Comparison of ENCODE assay signal across 13 mouse cellular contexts in the genomic region with DNA sequence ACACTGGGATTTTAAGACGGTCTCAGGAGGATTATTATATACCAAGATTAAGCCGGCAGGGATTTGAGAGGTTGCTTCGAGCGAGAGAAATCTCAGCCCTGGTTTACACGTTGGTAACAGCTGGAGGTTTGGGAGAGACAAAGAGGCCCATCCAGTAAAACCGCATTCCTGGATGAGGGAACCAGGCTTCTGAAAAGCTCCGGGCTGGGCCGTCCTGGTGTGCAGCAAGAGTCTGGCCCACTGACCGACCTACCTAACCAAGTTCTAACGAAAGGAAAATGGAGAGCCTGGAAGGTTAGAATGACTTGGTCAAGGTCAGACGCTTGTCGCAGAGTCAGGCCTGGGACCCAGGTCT. TPM values are rescaled to one million over a fixed set of nuclear protein-coding genes. Genes with fewer than 3 reads are reported as not detected.
DNase-seq lines count a peak whose midpoint lies in the region; ATAC-seq and TF ChIP-seq lines count a peak whose summit lies in the region.
"Had no signal": no experiment of that assay in that cellular context is flagged by ENCODE, and none has a peak within 500 bp of the region (broad histone marks: within the 10 kb centered on the region; RNA-seq: fewer than 3 reads in every experiment).

No protein-coding gene starts in this region.

- peaks cover 53% of the 10 kb centered on the region for H3K4me1 ChIP-seq in heart, embryonic 10.5 days
- peaks cover 52% of the 10 kb centered on the region for H3K4me1 ChIP-seq in kidney, embryonic 16.5 days (ENCODE audit: insufficient read depth, low read length)
- peaks cover 10 to 27% of the 10 kb centered on the region in 2 experiments for H3K4me1 ChIP-seq in ES-E14 (ENCODE audit: control insufficient read depth in 2 of 2, insufficient read depth in 2 of 2, low read length in 2 of 2, poor library complexity in 1 of 2)
- H3K4me1 ChIP-seq in limb, embryonic 11.5 days (ENCODE audit: control insufficient read depth, insufficient read depth, low read length) = peaks cover 31% of the 10 kb centered on the region

- no peak overlapping the region for H3K4me3 ChIP-seq in heart, embryonic 10.5 days
- H3K4me3 ChIP-seq in kidney, embryonic 16.5 days (ENCODE audit: low read length) = 0 out of 2 replicates have a peak overlapping the region, but pooled peaks have one; percentile 1
- H3K4me3 ChIP-seq in ES-E14 (ENCODE audit: insufficient read depth in 1 of 2, low read depth in 1 of 2, low read length in 2 of 2, poor library complexity in 1 of 2, severe bottlenecking in 1 of 2) = peak overlapping the region; percentile 47 to 55
- H3K4me3 ChIP-seq in limb, embryonic 11.5 days (ENCODE audit: low read depth, low read length) = no peak overlapping the region
- no peak overlapping the region for H3K4me3 ChIP-seq in layer of hippocampus, adult 2 months
- H3K4me3 ChIP-seq: left cerebral cortex, adult 2 months; myocyte had no signal

- H3K4me2 ChIP-seq in kidney, embryonic 16.5 days (replicated peaks; ENCODE audit: low read depth, low read length) = peak overlapping the region; percentile 26
- H3K4me2 ChIP-seq in limb, embryonic 11.5 days (ENCODE audit: low read depth, severe bottlenecking) = no peak overlapping the region

- WGBS in heart, embryonic 10.5 days = 70% methylated on average over 12 of the region's 12 CpGs
- 69% methylated on average over 12 of the region's 12 CpGs for WGBS in kidney, embryonic 16.5 days
- WGBS in limb, embryonic 11.5 days = 68% methylated on average over 12 of the region's 12 CpGs

- ATAC-seq in kidney, embryonic 16.5 days (ENCODE audit: low FRiP score, low TSS enrichment) = no peak
- ATAC-seq in limb, embryonic 11.5 days (ENCODE audit: insufficient number of reproducible peaks, low FRiP score, low TSS enrichment, low read depth) = no peak

- TF ChIP-seq CTCF in layer of hippocampus, adult 2 months (conservative IDR thresholded peaks at IDR 0.05) = no peak

- H3K9me3 ChIP-seq in heart, embryonic 10.5 days = no peaks in the 10 kb centered on the region
- no peaks in the 10 kb centered on the region for H3K9me3 ChIP-seq in kidney, embryonic 16.5 days (ENCODE audit: low read length)
- H3K9me3 ChIP-seq in ES-E14 (ENCODE audit: control insufficient read depth, insufficient read depth, low read depth, low read length) = no peaks in the 10 kb centered on the region
- H3K9me3 ChIP-seq in limb, embryonic 11.5 days (ENCODE audit: control insufficient read depth, low read length) = no peaks in the 10 kb centered on the region

- in situ Hi-C loops in ES-E14 (cut with MboI; ENCODE audit: low sequenced_read_pairs in 2 of 2, unreplicated experiment in 2 of 2) = no loop called here

- peaks cover 5% of the 10 kb centered on the region for H3K36me3 ChIP-seq in heart, embryonic 10.5 days
- no peaks in the 10 kb centered on the region for H3K36me3 ChIP-seq in kidney, embryonic 16.5 days (ENCODE audit: insufficient read depth, low read length)
- H3K36me3 ChIP-seq in ES-E14 (ENCODE audit: control insufficient read depth, insufficient read depth, low read length, poor library complexity, severe bottlenecking) = no peaks in the 10 kb centered on the region; the same call in 1 of the 2 replicates
- H3K36me3 ChIP-seq in limb, embryonic 11.5 days (ENCODE audit: control insufficient read depth, insufficient read depth, low read length) = no peaks in the 10 kb centered on the region

- H3K9ac ChIP-seq in kidney, embryonic 16.5 days (replicated peaks; ENCODE audit: low read length) = peak overlapping the region; percentile 25
- H3K9ac ChIP-seq in ES-E14 (ENCODE audit: insufficient read depth, low read depth, low read length, poor library complexity, severe bottlenecking) = peak overlapping the region; percentile 27; the same call in 1 of the 2 replicates
- peak overlapping the region; percentile 27; the same call in 1 of the 2 replicates for H3K9ac ChIP-seq in limb, embryonic 11.5 days (ENCODE audit: low read length)

- peak overlapping the region; percentile 83; the same call in 1 of the 2 replicates for H3K27ac ChIP-seq in heart, embryonic 10.5 days
- H3K27ac ChIP-seq in kidney, embryonic 16.5 days (ENCODE audit: low read length) = peak overlapping the region; percentile 93
- H3K27ac ChIP-seq in ES-E14 (ENCODE audit: insufficient read depth, low read depth, low read length, poor library complexity, severe bottlenecking) = peak overlapping the region; percentile 57
- peak overlapping the region; percentile 76 for H3K27ac ChIP-seq in limb, embryonic 11.5 days (replicated peaks; ENCODE audit: low read depth, low read length)
- H3K27ac ChIP-seq in layer of hippocampus, adult 2 months = no peak overlapping the region
- H3K27ac ChIP-seq: left cerebral cortex, adult 2 months had no signal

- no peaks in the 10 kb centered on the region for H3K27me3 ChIP-seq in heart, embryonic 10.5 days (ENCODE audit: insufficient read depth, poor library complexity, severe bottlenecking)
- no peaks in the 10 kb centered on the region for H3K27me3 ChIP-seq in kidney, embryonic 16.5 days (ENCODE audit: insufficient read depth, low read length)
- H3K27me3 ChIP-seq in limb, embryonic 11.5 days (ENCODE audit: control insufficient read depth, insufficient read depth, low read length) = no peaks in the 10 kb centered on the region

- DNase-seq in heart, embryonic 10.5 days (ENCODE audit: low spot score) = no peak
- DNase-seq in heart, adult 18-20 months = no peak
- no peak for DNase-seq in kidney, adult 9 months
- no peak for DNase-seq in ES-E14 (ENCODE audit: low read depth, low spot score)
- peak; percentile 44 for DNase-seq in limb, embryonic 11.5 days (ENCODE audit: low spot score)
- DNase-seq in layer of hippocampus, adult 2 months (ENCODE audit: low spot score in 2 of 2) = no peak
- DNase-seq in cerebellum, adult 8-10 months = no peak
- DNase-seq: B cell, adult 2 months; cerebellum, adult 2 months; gastrocnemius, postnatal 10 days had no signal

TF ChIP-seq in ES-E14, 5 proteins besides CTCF, POLR2A, EP300 and RAD21:
- TF ChIP-seq CHD2 (IDR thresholded peaks at IDR 0.05; ENCODE audit: low read depth, low read length) (0 out of 2 replicates have a peak, but pooled peaks have one; percentile 15), MAFK (IDR thresholded peaks at IDR 0.05; ENCODE audit: insufficient read depth, low read depth, low read length) (no peak), ZC3H11A (IDR thresholded peaks at IDR 0.05; ENCODE audit: borderline replicate concordance, low read depth, low read length) (no peak), ZNF384 (IDR thresholded peaks at IDR 0.05; ENCODE audit: low read depth, low read length) (no peak), HCFC1 (IDR thresholded peaks at IDR 0.05; ENCODE audit: borderline replicate concordance, insufficient read depth, low read length) (no peak)

RNA-seq across cellular contexts. Expression of gene Ano6, which starts 39.5 kb away (rescaled TPM):
- polyA plus RNA-seq in heart, embryonic 10.5 days (2016; fragmentation: Nextera tagmentation; extraction: Ambion mirVana) = 40.8 and 44.4 TPM in 2 replicates
- 10 to 100 TPM; 15.9 to 18.3 TPM for total RNA-seq in heart, adult 18-20 months (2021)
- 54.4 and 67.2 TPM in 2 replicates for polyA plus RNA-seq in kidney, embryonic 16.5 days (2015; fragmentation: Nextera tagmentation; extraction: Ambion mirVana)
- total RNA-seq in ES-E14 (2012; rRNA removed) = 48.6 and 51.0 TPM in 2 replicates
- polyA plus RNA-seq in limb, embryonic 11.5 days (2014; fragmentation: Nextera tagmentation; extraction: Ambion mirVana) = 41.9 and 51.3 TPM in 2 replicates
- total RNA-seq in layer of hippocampus, adult 2 months (2021) = 10 to 100 TPM; 26.9 to 32.4 TPM

Comparison
In these comparisons a context has a peak if more than half of its experiments do, and no peak if none do; other contexts are left out.
1. H3K4me3 ChIP-seq: peak in kidney, embryonic 16.5 days (single experiment) and ES-E14 (2 of 2); none in heart, embryonic 10.5 days (single experiment), limb, embryonic 11.5 days (single experiment) and layer of hippocampus, adult 2 months (single experiment).
2. Peak in every context shown above with its lines, with median percentiles within 50 percentile points of each other: H3K9ac ChIP-seq.